Mouse (Mus musculus): ENCODE data around the gene Metap1d. TPM values are rescaled to one million over a fixed set of nuclear protein-coding genes. Genes with fewer than 3 reads are reported as not detected.
A peak's percentile ranks its signal among the peaks of the same experiment; 100 is the strongest.

The Metap1d gene
- polyA plus RNA-seq, 1 experiment from 2014 or later, result 38.0 TPM

GRCm38 (mm10) chr2:71550330-71550729 is 97.3 kb downstream of the Metap1d start:
- DNase-seq (ENCODE audit: low spot score) (no peak), ATAC-seq (ENCODE audit: low FRiP score) (no peak)
- H3K36me3 ChIP-seq (ENCODE audit: control insufficient read depth, insufficient read depth, low read length), result no peaks in the 10 kb centered on the region
- WGBS, result 25% methylated on average over 3 of the region's 3 CpGs
- H3K27ac ChIP-seq (ENCODE audit: low read depth, low read length), result no peak overlapping the region
- H3K27me3 ChIP-seq (ENCODE audit: control insufficient read depth, insufficient read depth, low read length), result peaks cover 54% of the 10 kb centered on the region
- peaks cover 13% of the 10 kb centered on the region for H3K4me1 ChIP-seq (replicated peaks; ENCODE audit: control insufficient read depth, insufficient read depth, low read length)
- no peak overlapping the region for H3K9ac ChIP-seq (ENCODE audit: low read depth, low read length)
- no peak overlapping the region for H3K4me3 ChIP-seq (ENCODE audit: low read depth, low read length)
- no peak overlapping the region for H3K4me2 ChIP-seq (replicated peaks; ENCODE audit: low read depth, low read length)
- H3K9me3 ChIP-seq (ENCODE audit: control insufficient read depth, low read length), result no peaks in the 10 kb centered on the region

GRCm38 (mm10) chr2:71551704-71552103 is 98.6 kb downstream of the Metap1d start:
- no peak overlapping the region for H3K27ac ChIP-seq (ENCODE audit: low read depth, low read length)
- H3K27me3 ChIP-seq (ENCODE audit: control insufficient read depth, insufficient read depth, low read length), result peaks cover 41% of the 10 kb centered on the region
- no peak overlapping the region for H3K4me3 ChIP-seq (ENCODE audit: low read depth, low read length)
- H3K9ac ChIP-seq (ENCODE audit: low read depth, low read length), result no peak overlapping the region
- H3K4me2 ChIP-seq (replicated peaks; ENCODE audit: low read depth, low read length), result peak overlapping the region; percentile 19; the same call in 1 of the 2 replicates
- H3K4me1 ChIP-seq (replicated peaks; ENCODE audit: control insufficient read depth, insufficient read depth, low read length), result 0 out of 2 replicates have a peak, but pooled peaks cover 4% of the 10 kb centered on the region
- ATAC-seq (ENCODE audit: low FRiP score), result no peak
- H3K36me3 ChIP-seq (ENCODE audit: control insufficient read depth, insufficient read depth, low read length), result no peaks in the 10 kb centered on the region
- H3K9me3 ChIP-seq (ENCODE audit: control insufficient read depth, low read length), result no peaks in the 10 kb centered on the region
- DNase-seq (ENCODE audit: low spot score), result peak; percentile 30
- 1% methylated on average over 15 of the region's 18 CpGs for WGBS

DNA sequence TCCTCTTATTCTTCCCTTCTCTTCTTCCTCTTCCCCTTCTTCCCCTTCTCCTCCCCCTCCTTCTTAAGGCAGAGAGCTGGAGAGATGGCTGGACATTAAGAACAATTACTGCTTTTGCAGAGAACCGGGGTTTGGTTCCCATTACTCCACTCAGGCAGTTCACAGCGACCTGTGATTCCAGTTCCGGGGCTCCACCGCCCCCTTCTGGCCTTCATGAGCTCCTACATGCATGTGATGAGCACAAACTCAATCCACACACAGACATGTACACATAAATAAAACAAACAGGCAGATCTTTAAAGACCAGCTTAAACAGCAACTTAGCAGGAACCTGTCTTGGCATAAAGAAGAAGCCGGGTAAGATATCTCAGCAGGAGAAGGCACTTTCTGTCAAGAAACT is 103.0 kb downstream of the Metap1d start:
- H3K9me3 ChIP-seq (ENCODE audit: control insufficient read depth, low read length), result no peaks in the 10 kb centered on the region
- no peak overlapping the region for H3K4me2 ChIP-seq (replicated peaks; ENCODE audit: low read depth, low read length)
- no peak overlapping the region for H3K27ac ChIP-seq (ENCODE audit: low read depth, low read length)
- no peak for ATAC-seq (ENCODE audit: low FRiP score)
- H3K36me3 ChIP-seq (ENCODE audit: control insufficient read depth, insufficient read depth, low read length), result no peaks in the 10 kb centered on the region
- no peak overlapping the region for H3K4me3 ChIP-seq (ENCODE audit: low read depth, low read length)
- peaks cover 17% of the 10 kb centered on the region for H3K27me3 ChIP-seq (ENCODE audit: control insufficient read depth, insufficient read depth, low read length)
- no peak overlapping the region for H3K9ac ChIP-seq (ENCODE audit: low read depth, low read length)
- H3K4me1 ChIP-seq (replicated peaks; ENCODE audit: control insufficient read depth, insufficient read depth, low read length), result 0 out of 2 replicates have a peak, but pooled peaks cover 4% of the 10 kb centered on the region
- DNase-seq (ENCODE audit: low spot score), result no peak
- WGBS, result 70% methylated on average over 5 of the region's 5 CpGs

DNA sequence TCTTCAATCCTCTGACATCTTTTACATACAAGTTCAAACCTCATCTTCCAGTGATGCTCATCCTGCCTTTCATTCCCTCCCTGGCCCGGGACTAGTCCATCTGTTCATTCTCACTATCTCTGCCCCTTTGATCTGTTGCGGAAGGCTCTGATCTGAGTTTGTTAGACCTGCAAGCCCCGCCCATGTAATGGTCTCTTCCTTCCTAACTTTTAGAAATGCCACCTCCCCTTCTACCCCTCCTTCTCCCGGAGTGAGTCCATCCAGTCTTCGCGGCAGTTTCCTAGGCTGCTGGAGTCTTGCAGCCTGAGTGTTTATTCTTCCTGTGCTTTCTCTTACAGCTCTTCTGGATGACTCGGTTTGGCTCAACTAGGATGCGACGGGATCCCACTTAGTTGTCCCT is 113.4 kb downstream of the Metap1d start:
- H3K9ac ChIP-seq (ENCODE audit: low read depth, low read length), result no peak overlapping the region
- no peak for DNase-seq (ENCODE audit: low spot score)

GRCm38 (mm10) chr2:71573736-71574135 is 120.7 kb downstream of the Metap1d start:
- H3K9ac ChIP-seq (ENCODE audit: low read depth, low read length), result no peak overlapping the region
- 57% methylated on average over 4 of the region's 4 CpGs for WGBS
- no peaks in the 10 kb centered on the region for H3K9me3 ChIP-seq (ENCODE audit: control insufficient read depth, low read length)
- H3K36me3 ChIP-seq (ENCODE audit: control insufficient read depth, insufficient read depth, low read length), result no peaks in the 10 kb centered on the region
- DNase-seq (ENCODE audit: low spot score) (no peak), ATAC-seq (ENCODE audit: low FRiP score) (no peak)
- no peaks in the 10 kb centered on the region for H3K27me3 ChIP-seq (ENCODE audit: control insufficient read depth, insufficient read depth, low read length)
- H3K4me1 ChIP-seq (replicated peaks; ENCODE audit: control insufficient read depth, insufficient read depth, low read length), result no peaks in the 10 kb centered on the region
- no peak overlapping the region for H3K4me3 ChIP-seq (ENCODE audit: low read depth, low read length)
- H3K27ac ChIP-seq (ENCODE audit: low read depth, low read length), result no peak overlapping the region
- H3K4me2 ChIP-seq (replicated peaks; ENCODE audit: low read depth, low read length), result no peak overlapping the region

More for the DNA sequence above, 113.4 kb downstream of the Metap1d start:
- WGBS, result 85% methylated on average over 9 of the region's 9 CpGs
- Histone ChIP-seq H3K27ac (ENCODE audit: low read depth, low read length) (no peak overlapping the region), H3K9me3 (ENCODE audit: control insufficient read depth, low read length) (no peaks in the 10 kb centered on the region), H3K27me3 (ENCODE audit: control insufficient read depth, insufficient read depth, low read length) (no peaks in the 10 kb centered on the region), H3K4me3 (ENCODE audit: low read depth, low read length) (no peak overlapping the region), H3K4me2 (replicated peaks; ENCODE audit: low read depth, low read length) (no peak overlapping the region), H3K36me3 (ENCODE audit: control insufficient read depth, insufficient read depth, low read length) (no peaks in the 10 kb centered on the region), H3K4me1 (replicated peaks; ENCODE audit: control insufficient read depth, insufficient read depth, low read length) (no peaks in the 10 kb centered on the region)
- no peak for ATAC-seq (ENCODE audit: low FRiP score)

Other genes starting within 250 kb of the Metap1d start
- gene Dync1i2, start 241.6 kb upstream of the Metap1d start, polyA plus RNA-seq (2014; fragmentation: Nextera tagmentation; extraction: Ambion mirVana), result 166 and 195 TPM in 2 replicates
- gene Slc25a12, start 85.5 kb upstream of the Metap1d start, polyA plus RNA-seq (2014; fragmentation: Nextera tagmentation; extraction: Ambion mirVana), result 39.7 and 41.5 TPM in 2 replicates
- gene Hat1, start 64.3 kb upstream of the Metap1d start, polyA plus RNA-seq (2014; fragmentation: Nextera tagmentation; extraction: Ambion mirVana), result 161 and 166 TPM in 2 replicates
- gene Dlx1, start 74.8 kb downstream of the Metap1d start, polyA plus RNA-seq (2014; fragmentation: Nextera tagmentation; extraction: Ambion mirVana), result 1.6 and 2.1 TPM in 2 replicates
- gene Dlx2, start 93.5 kb downstream of the Metap1d start, polyA plus RNA-seq (2014; fragmentation: Nextera tagmentation; extraction: Ambion mirVana), result 1.9 and 2.2 TPM in 2 replicates